Mouse (Mus musculus) CD4-positive, CD25-positive, alpha-beta regulatory T cell, adult 2 months (primary cell): ENCODE results near the gene Bcl2l10.

Source experiments
- DNase-seq: peaks from one replicate; pipeline ENCODE4 v3.0.0-alpha.2; 2012; ENCODE audit warnings: low read depth, low spot score

The Bcl2l10 gene

GRCm38 (mm10) chr9:75400639-75401038 is 53.1 kb downstream of the Bcl2l10 start:
- no peak for DNase-seq
